Mouse (Mus musculus): ENCODE results near the gene BC004004.

- TF ChIP-seq POLR2A (IDR thresholded peaks at IDR 0.05; ENCODE audit: insufficient read length, low read depth) (no peak), POLR2AphosphoS2 (IDR thresholded peaks at IDR 0.05; ENCODE audit: insufficient read length, low read depth) (no peak), E2F4 (IDR thresholded peaks at IDR 0.05; ENCODE audit: insufficient read depth) (no peak), MYOD1 (IDR thresholded peaks at IDR 0.05; ENCODE audit: control insufficient read depth in 1 of 3, insufficient read length in 2 of 3, low read depth in 2 of 3) (no peak), REST (IDR thresholded peaks at IDR 0.05; ENCODE audit: insufficient read depth, insufficient read length) (no peak), CEBPB (IDR thresholded peaks at IDR 0.05; ENCODE audit: insufficient read depth, poor library complexity, severe bottlenecking) (no peak), USF1 (IDR thresholded peaks at IDR 0.05; ENCODE audit: low read depth) (no peak)
These were observed 53.4 kb downstream of the BC004004 start for GRCm38 (mm10) chr17:29321765-29322602.
